Mouse (Mus musculus) retina, postnatal 7 days (tissue): ENCODE data around the gene Ppp1r1b.

Experiments
- DNase-seq: peaks from one replicate; pipeline ENCODE4 v3.0.0-alpha.2; 2012; ENCODE audit warnings: low read depth, low spot score

The Ppp1r1b gene

DNA sequence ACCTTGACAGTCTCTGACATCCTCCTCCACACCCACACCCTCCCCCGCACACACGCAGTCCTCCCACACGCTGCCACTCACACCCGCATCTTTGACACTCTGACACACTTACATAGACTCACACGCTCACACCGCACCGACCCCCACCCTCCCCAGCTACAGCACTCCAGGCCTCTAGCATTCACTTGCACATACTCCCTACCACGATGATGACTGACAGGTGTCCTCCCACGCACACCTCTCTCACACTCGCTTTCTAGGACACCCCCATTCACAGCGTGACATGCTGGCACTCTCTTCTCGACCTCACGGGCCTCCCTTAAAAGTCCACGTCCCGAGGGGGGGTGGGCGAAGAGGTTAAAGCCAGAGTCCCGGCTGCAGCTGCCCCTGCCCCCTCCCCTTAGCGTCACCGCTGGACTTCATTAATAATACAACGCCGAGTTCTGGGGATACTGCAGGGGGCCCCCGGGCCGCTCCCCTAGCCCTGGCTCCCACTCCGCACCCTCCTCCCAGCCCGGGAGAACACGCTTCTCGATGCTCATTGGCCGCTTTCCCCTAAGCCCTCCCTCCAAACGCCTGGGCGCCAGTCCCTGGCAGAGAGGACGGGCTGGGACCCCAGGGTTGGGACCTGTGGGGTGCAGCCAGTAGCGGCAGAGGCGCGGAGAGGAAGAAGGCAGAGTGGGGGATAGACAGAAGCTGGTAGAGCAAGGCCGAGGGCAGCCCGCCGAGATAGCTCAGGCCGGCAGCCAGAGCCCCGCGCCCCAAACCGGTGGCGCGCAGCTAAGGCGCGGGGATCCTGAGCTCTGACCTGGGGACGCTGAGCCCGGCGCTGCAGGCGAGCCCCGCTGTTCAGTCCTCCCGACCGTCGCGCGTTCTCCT, at the start of gene Ppp1r1b:
TSS of gene Ppp1r1b (plus strand) at position 322 of the 879 bp plus-strand sequence.
- DNase-seq: no peak

DNA sequence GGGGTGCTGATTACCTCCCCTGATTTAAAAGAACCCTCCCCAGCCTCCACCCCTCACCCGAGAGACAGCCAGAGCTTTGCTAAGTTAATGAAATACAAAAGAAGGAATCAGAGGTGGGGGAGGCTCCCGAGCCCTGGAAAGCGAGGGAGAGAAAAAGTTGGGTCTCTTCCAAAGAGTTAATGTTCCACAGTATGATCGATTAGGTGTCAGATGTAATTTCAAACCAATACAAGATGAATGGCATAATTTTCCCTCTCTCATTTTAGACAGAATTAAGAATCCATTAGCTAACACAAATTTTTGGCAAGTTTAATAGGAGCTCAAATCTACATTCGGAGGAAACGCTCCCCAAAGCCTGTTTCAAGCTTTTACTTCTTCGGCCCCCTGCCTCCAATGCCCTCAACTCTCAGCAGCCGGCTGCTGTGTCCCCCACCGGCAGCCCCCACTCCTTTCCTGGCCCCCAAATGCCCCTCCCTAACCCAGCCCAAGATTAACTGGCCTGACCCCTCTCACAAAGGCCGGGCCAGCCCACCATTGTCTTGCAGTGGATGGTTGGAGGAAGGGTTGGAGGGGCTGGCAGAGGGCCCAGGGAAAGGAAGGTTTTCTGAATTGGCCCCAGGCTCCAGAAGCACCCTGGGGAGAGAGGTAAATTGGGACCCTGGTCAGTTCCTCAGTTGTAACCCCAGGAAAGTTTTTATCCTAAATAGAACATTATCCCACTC, 49.6 kb upstream of the Ppp1r1b start:
- no peak for DNase-seq

DNA sequence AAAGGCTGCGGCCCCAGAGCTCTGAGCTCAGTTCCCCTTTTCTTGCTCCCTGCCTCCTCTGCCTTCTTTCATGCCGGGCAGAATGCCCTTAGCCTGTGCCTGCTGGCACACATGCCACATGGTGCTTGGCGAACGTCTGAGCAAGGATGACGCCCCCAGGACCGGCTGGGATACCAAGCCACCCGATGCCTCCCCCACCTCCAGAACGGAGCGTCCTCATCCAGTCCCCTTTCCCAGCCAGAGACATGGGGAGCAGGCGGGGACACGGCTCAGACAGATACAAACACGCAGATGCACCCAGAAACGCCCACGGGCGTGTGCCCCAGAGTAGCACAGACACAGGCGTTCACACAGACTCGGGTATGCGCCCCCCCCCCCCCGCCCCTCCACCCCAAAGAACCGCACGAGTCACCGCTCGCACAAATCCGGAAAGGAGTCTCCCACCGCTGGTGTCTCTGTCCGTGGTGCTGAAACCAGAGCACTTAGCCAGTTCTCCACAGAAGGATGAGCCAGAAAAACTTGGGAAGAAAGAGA, 34.3 kb upstream of the Ppp1r1b start:
- no peak for DNase-seq

DNA sequence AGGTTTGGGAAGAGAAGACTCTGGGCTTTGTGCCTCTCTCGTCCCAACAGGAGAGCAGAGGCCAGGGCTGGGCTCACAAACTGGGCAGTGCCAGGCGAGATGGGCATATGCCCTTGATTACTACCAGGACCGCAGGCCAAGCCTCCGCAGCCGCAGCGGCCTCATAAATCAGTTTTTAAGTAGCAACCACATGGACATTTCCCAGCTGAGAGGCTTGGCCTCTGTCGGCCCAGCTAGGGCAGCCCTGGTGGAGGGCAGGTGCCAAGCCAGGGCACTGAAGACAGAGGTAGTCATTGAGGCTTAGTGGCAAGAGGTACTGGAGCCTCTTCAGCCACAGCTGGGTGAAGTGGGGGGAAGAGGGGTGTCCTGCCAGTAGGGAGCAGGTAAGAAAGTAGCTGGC, 30.7 kb upstream of the Ppp1r1b start:
- DNase-seq: no peak

DNA sequence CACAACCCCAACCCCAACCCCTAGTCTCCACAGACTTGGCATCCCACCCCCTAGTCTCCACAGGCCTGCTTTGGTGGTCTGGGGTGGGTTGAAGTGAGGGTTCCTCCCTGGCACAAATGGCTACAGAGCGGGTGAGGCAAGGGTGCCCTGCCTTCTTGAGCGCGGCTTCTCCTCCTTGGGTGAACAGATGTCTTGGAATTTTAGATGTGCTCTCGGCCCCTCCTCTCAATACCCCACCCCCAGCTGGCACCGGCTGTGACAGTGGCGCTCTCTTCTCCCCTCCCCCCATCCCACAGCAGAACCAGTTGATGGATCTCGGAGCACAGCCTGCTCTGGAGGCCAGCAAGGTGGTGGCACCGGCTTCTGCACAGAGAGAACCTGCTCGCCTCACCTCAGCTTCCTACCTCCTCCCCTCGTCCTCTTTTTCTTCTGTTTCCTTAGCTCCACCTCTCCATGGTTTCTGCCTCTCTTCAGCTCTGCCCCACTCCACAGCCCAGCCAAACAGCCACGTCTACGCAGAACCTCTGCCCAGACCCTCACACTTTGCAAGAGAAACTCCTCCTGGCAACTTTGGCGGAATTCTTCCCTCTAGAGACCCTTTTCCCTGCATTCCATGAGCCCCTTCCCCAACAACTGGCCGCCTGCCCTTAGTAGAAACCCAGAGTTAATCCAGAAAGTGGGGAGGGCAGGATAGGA, 29.6 kb upstream of the Ppp1r1b start:
- no peak for DNase-seq

DNA sequence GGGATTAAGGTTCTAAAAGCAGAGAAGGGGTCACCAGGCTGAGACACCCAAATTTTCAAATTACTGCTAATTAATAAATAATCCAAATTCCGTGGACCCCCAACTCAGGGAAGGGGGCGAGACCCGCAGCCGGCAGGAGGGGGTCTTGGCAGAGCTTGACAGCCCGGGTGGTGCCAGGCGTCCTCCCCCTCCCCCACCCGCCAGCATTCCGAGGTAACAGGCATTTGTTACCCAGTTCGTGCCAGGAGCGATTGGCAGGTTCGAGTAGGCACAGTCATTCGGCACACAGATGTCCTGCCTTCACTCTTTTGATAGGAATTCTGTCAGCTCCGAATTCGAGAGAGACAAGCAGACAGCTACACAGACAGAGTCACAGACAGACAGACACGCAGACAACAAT, 29.1 kb upstream of the Ppp1r1b start:
- DNase-seq: no peak

DNA sequence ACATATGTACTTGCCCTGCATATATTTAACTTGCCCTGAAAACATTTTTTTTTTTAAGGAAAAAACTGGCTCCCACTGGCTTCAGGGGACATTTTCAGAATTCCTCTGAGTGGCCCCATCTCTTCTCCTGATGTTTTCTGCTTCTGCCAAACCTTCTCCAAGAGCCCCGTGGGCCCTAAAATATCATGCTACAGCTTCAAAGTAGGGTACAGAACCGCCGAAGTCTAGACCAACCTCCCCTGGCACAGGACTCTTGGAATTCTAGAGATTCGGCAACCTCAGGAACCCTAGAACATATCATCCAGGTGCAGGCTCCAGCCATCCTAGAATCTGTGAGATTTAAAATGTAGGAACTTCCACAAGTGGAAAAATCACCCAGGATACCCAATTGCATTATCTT, 28.7 kb upstream of the Ppp1r1b start:
- no peak for DNase-seq

DNA sequence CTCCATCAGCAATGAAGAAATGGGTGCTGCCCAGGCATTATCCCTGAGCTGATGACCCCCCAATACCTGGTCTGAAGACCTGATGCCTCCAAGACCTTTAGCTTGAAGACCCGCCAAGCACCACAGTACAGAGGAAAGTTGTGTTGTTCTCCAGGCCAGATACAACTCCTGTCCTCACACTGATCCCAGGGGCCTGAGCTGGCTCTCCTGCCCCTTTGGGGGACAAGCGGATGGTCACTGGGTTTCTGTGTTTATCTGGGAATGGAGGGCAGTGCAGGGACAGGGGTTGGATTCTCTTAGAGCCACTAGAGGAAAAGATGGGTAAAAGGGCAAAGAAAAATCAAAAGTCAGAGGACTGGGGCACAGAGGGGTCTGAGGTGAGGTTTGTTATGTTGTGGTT, 28.3 kb upstream of the Ppp1r1b start:
- no peak for DNase-seq

DNA sequence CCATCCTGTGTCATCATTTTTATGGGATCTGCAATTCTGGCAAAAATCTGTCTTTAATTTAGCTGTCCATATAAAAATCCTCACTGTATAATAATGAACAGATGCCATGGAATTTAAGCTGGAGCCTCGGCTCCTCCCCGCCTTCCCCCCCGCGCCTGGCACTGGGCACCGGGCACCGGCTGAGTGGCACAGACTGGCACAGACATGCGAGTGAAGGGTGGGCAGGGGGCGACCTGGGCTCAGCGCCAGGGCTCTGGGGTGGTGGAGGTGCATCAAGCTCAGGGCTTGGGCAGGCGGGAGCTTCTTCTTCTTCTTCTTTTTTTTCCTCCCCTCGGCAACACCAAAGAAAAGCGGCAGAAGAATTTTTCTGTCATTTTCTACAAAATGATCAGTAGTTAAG, 27.8 kb upstream of the Ppp1r1b start:
- DNase-seq: no peak

DNA sequence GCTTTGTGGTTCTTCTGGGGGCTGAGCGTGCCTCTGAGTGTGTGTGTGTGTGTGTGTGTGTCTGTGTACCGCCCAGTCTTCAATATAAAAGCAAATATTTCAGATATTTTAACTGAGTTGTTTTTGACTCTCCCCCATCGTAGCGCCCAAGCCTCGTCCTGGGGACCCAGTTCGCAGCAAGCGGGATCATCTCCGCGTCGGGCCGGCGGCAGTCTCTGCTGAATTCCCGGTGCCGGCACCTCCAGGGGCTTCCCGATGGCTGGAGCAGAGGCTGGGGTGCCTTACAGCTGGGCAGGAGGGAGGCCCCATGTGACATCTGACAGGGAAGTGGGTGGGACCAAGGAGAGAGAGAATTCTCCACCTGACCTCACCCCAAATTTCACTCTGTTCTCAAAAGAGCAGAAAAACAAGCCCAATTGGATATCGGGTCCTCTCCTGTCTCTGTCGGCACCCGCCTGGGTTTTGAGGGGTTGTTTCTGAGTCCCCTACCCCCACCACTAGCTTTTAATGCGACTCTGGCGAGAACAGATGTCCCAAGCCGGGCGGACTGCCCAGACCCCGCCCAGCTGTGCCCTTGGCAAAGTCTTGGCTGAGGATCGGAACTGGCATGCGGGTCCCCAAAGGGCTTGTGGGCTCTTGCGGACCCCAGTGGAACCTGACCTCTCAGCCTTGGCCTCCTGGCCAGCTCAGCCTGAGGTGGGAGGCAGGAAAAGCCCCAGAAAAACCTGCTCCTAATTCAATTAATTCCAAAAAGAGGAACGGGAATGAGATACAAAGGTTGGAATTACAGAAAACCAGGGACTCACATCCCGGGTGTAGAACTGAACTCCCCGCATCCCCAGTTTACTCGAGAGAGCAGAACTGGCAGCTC, 27.2 kb upstream of the Ppp1r1b start:
- DNase-seq: no peak

DNA sequence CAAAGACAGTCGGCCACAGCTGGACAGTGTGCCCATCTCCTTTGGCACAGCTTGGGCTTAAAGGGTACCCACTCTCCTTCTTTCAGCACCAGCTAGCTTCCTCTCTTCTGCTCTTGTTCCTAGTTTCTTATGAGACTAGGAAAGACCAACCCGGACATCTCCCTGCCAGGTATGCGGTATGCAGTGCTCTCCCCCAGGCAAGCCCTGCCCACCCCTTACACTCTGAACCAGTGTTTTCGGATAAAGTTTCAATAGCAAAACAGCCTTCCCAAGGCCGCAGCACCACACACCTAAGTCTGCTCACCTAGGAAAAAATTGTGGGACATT, 26.6 kb upstream of the Ppp1r1b start:
- DNase-seq: no peak

DNA sequence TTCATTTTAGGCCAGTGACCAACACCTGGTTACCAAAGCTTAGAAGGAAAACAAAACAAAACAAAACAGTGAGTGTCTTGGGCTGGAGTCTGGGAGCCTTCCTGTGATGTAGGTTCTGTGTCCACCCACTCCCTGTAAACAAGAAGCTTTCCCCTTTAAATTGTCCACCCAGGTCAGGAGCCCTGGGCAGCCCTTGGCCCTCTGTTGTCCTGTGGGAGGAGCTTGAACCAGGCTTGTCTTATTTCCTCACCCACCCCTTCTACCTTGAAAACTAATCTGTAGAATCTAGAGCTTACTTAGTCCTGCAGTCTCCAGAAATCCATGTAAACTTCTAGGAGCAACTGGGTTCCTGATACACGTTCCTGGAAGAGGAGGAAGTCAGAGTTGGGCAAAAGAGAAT, 26.0 kb upstream of the Ppp1r1b start:
- DNase-seq: no peak

DNA sequence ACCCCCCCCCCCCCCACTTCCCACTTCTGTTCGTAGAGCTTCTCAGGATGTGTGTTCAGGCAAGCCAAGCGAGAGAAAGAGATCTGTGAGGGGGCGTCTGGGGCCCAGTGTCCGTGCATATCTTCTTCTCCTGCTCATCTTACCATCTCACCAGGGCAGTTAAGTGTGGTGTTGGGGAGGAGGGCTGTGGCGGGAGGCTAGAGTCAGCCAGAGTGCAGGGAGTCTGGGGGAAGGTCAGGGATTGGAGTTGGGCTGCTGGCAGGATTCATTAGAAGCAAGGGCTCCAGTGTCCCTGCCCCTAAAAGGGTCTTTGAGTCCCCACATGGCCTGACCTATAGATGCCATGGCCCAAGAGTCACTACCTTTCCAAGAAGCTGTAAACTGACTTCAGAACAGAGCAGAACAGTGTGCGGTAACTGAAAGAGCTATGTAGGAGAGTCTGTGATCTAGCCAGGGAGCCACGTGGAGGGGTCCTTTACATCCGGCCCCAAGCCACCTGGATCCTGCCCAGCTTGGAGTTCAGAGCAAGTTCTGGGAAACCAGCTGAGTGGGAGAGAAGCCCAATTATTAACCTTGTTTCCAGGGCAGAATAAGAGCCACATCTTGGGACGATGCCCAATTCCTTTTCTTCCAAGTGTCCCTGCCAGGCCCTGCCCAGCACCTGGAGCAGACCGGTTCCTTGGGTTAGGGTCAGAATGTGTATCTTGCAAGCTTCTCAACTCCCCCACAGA, 24.9 kb upstream of the Ppp1r1b start:
- no peak for DNase-seq

DNA sequence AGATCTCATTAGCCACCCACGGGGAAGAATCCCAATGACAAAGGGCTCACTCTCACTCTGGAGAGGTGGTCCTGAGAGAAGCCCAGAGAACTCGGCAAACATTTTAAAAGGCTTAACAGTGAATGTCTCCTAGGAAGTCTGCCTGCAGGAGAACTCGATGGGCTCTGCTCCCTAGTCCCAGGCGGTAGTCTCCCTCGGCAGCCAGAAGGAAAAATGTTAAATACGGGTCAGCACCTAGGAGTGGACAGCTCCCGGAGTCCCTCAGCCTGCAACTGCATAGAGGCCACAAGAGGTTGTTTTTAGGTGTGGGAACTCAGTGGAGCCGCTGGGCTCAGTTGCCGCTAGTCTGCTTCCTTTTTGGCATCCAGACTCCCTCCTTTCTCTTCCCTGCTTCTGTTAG, 24.3 kb upstream of the Ppp1r1b start:
- DNase-seq: no peak

DNA sequence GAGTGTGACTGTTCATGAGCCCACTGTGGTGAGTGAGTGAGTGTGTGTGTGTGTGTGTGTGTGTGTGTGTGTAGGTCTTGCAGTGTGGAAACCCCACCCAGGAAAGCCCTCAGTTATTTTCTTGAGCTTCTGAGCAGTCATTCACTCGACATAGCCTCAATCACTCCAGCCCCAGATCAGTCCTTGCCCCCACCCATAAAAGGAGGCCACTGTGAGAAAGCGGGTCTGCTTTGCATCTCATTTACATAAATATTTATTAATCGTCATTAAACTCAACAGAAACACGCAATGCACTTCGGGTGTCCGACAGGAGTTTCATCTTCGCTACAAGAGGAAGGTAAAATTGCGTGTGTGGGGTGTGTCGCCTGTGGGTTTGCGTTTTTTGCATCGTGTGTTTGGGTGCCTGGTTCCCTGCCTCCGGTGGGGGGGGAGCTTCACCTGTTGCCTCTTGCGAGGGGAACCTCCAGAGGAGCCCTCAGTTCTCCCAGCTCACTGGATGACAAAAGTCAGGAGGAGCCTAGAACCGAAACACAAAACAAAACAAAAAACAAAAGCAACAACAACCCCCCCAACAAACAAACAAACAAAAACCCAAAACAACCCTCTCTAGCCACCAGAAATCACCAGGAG, 22.9 kb upstream of the Ppp1r1b start:
- DNase-seq: no peak

DNA sequence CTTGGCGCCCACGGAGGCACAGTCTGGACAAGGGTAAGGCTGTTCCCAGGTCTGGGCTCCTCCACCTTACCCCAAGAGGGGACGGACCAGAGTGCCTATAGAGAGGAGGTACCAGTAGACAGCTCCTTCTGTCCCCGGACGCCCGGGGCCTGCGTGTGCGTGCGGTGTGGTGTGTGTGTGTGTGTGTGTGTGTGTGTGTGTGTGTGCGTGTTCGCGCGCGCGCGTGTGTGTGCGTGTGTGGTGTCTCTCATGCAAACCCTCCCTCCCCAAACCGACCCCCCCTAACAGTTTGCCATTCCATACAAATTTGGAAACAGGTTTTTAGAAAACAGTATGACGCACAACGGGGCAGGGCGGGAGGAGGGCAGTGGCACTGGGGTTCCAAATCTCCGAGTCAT, 22.4 kb upstream of the Ppp1r1b start:
- no peak for DNase-seq

DNA sequence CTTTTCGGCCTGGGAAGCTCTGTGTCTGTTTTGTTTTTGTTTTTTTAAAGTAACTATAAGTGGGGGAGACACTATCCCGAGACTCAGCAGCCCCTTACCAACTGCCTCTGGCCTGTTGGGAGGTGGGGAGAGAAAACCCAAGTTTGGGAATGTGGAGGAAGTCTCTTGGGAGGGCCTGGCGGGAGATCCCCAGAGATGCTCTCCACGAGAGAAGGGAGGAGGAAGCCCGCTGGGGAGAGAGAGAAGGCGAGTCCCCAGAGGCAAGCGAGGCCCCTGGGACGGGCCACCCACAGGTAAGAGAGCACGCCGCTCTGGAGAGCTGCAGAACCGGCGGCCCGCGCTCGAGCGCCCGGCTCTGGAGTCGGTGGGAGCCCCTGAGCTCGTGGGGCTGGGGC, 21.5 kb upstream of the Ppp1r1b start:
- no peak for DNase-seq

DNA sequence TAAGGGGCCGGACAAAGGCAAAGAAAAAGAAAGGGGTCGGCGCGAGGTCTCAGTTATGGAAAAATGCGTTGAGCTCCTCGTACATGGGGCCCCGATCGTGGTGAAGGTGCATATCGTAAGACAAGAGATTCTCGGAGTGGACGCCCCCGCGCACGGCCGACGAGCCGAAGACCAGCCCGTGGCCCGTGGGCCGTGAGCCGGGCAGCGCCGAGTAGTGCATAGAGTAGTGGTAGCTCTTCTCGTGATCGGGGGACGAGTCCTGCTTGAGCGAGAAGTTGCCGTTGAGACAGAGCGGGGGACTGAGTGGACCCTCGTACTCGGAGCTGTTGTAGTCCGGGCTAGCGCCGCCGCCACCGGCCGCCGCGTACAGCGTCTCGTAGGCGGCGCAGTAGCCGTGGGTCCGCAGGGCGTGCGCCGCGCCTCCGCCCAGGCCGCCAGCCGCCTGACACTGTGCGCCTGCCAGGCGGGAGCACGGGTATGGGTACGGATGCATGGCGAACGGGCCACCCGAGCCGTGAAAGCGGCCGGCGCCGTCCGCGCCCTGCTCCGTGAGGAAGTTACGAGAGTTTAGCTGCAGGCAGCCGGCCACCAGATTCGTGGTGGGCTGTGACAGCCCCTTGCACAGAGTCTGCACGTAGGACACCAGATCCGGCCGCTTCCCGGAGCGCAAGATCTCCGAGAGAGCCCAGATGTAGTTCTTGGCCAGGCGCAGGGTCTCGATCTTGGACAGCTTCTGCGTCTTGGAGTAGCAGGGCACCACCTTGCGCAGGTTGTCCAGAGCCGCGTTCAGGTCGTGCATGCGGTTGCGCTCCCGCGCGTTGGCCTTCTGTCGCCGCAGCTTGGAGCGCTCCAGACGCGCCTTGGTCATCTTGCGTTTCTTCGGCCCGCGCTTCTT, 20.8 kb upstream of the Ppp1r1b start:
- DNase-seq: no peak

DNA sequence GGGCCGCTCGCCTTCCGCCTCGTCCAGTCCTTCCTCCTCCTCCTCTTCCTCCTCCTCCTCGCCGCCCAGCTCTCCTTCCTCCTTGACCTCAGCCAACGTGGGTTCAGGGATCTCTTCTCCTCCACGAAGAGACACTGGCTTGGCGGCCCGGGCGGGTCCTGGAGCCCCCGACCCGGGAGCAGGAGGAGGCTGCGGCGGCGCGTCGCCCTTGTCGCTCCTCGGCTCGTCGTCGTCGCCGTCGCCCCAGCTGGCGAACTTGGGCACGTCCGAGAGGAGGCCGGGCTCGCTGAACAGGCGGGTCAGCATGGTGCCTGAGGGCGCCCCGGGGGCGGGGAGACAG, 20.2 kb upstream of the Ppp1r1b start:
- no peak for DNase-seq
